Mouse (Mus musculus) kidney, postnatal 14 days (tissue): Measurements from ENCODE around the gene Gaa.
A peak's percentile ranks its signal among the peaks of the same experiment; 100 is the strongest.

Experiments
- DNase-seq: peaks from one replicate; pipeline ENCODE4 v3.0.0; 2022; ENCODE audit warnings: mixed read lengths

The Gaa gene

GRCm38 (mm10) chr11:119304904-119305712 is 37.4 kb downstream of the Gaa start:
- DNase-seq = peak; percentile 57

- no peak for DNase-seq
These were observed 39.3 kb downstream of the Gaa start for GRCm38 (mm10) chr11:119306762-119307657.

- no peak for DNase-seq
These were observed 39.9 kb downstream of the Gaa start, which contains the start of gene Card14 for GRCm38 (mm10) chr11:119307658-119307867. TSS of gene Card14 (plus strand) at chr11:119307768.

- DNase-seq = no peak
These were observed 40.2 kb downstream of the Gaa start for GRCm38 (mm10) chr11:119307916-119308315.

GRCm38 (mm10) chr11:119310621-119311020 is 42.9 kb downstream of the Gaa start:
- DNase-seq = no peak

- DNase-seq = peak; percentile 67
These were observed 46.7 kb downstream of the Gaa start for GRCm38 (mm10) chr11:119314252-119314936.

GRCm38 (mm10) chr11:119316720-119317119 is 49.0 kb downstream of the Gaa start:
- DNase-seq = no peak

GRCm38 (mm10) chr11:119322521-119322920 is 54.8 kb downstream of the Gaa start:
- DNase-seq = no peak

- DNase-seq = no peak
These were observed 57.4 kb downstream of the Gaa start for GRCm38 (mm10) chr11:119325068-119325467.

- DNase-seq = no peak
These were observed 62.9 kb downstream of the Gaa start for GRCm38 (mm10) chr11:119330592-119330991.

- DNase-seq = no peak
These were observed 64.3 kb downstream of the Gaa start for GRCm38 (mm10) chr11:119331970-119332369.
